Mouse (Mus musculus): Measurements from ENCODE around the gene Nrxn1. TPM values are rescaled to one million over a fixed set of nuclear protein-coding genes. Genes with fewer than 3 reads are reported as not detected.

Nrxn1 gene
- total and polyA plus RNA-seq, 3 experiments = not detected

- Histone ChIP-seq H3K36me3 (ENCODE audit: control insufficient read depth in 1 of 2, insufficient read depth in 2 of 2, low read length in 2 of 2) (peaks cover 0 to 6% of the 10 kb centered on the region in 2 experiments; a peak in 2 of 4 replicates), H3K4me1 (ENCODE audit: control insufficient read depth in 1 of 2, insufficient read depth in 2 of 2, low read length in 2 of 2) (peaks cover 2 to 3% of the 10 kb centered on the region in 2 experiments; a peak in 2 of 4 replicates), H3K4me3 (ENCODE audit: control insufficient read depth in 1 of 2, insufficient read depth in 1 of 2, low read depth in 2 of 2, low read length in 2 of 2) (no peak overlapping the region), H3K9me3 (replicated peaks; ENCODE audit: insufficient read depth, low read length) (no peaks in the 10 kb centered on the region), H3K9ac (ENCODE audit: control insufficient read depth, low read depth, low read length, poor library complexity, severe bottlenecking) (no peak overlapping the region), H3K27ac (ENCODE audit: control insufficient read depth, low read depth, low read length) (no peak overlapping the region), H3K79me2 (ENCODE audit: control insufficient read depth, insufficient read depth, low read length, poor library complexity) (no peaks in the 10 kb centered on the region), H3K27me3 (ENCODE audit: control insufficient read depth in 1 of 2, insufficient read depth in 2 of 2, low read length in 2 of 2) (no peaks in the 10 kb centered on the region; a peak in 1 of 4 replicates)
- TF ChIP-seq CTCF (IDR thresholded peaks at IDR 0.05 in 2 of 3, conservative IDR thresholded peaks at IDR 0.05 in 1 of 3; ENCODE audit: control insufficient read depth in 1 of 3, insufficient read depth in 1 of 3, low read depth in 2 of 3, low read length in 3 of 3, poor library complexity in 1 of 3, severe bottlenecking in 1 of 3) (no peak), BHLHE40 (IDR thresholded peaks at IDR 0.05; ENCODE audit: borderline replicate concordance, low read depth, low read length) (no peak), CHD1 (IDR thresholded peaks at IDR 0.05; ENCODE audit: low read depth, low read length) (no peak), UBTF (IDR thresholded peaks at IDR 0.05; ENCODE audit: borderline replicate concordance, insufficient read depth, low read depth, low read length) (no peak), TCF12 (IDR thresholded peaks at IDR 0.05; ENCODE audit: low read depth, low read length) (no peak), POLR2AphosphoS2 (IDR thresholded peaks at IDR 0.05; ENCODE audit: low read length) (no peak), TAL1 (IDR thresholded peaks at IDR 0.05; ENCODE audit: low read length) (no peak)
- DNase-seq (ENCODE audit: low read depth, low spot score) = no peak
Observed at GRCm38 (mm10) chr17:90544639-90545259, 548.1 kb downstream of the Nrxn1 start.

GRCm38 (mm10) chr17:90543986-90544638, 548.8 kb downstream of the Nrxn1 start:
- H3K4me1 ChIP-seq (ENCODE audit: control insufficient read depth in 1 of 2, insufficient read depth in 2 of 2, low read length in 2 of 2) = peaks cover 2 to 3% of the 10 kb centered on the region in 2 experiments; a peak in 2 of 4 replicates
- no peak overlapping the region for H3K9ac ChIP-seq (ENCODE audit: control insufficient read depth, low read depth, low read length, poor library complexity, severe bottlenecking)
- H3K27ac ChIP-seq (ENCODE audit: control insufficient read depth, low read depth, low read length) = no peak overlapping the region
- H3K27me3 ChIP-seq (ENCODE audit: control insufficient read depth in 1 of 2, insufficient read depth in 2 of 2, low read length in 2 of 2) = no peaks in the 10 kb centered on the region; a peak in 1 of 4 replicates
- H3K79me2 ChIP-seq (ENCODE audit: control insufficient read depth, insufficient read depth, low read length, poor library complexity) = no peaks in the 10 kb centered on the region
- H3K9me3 ChIP-seq (replicated peaks; ENCODE audit: insufficient read depth, low read length) = no peaks in the 10 kb centered on the region
- no peak for TF ChIP-seq USF1 (IDR thresholded peaks at IDR 0.05; ENCODE audit: low read depth, low read length)
- no peak for TF ChIP-seq MAFK (IDR thresholded peaks at IDR 0.05; ENCODE audit: borderline replicate concordance, low read depth, low read length)
- no peak for TF ChIP-seq MAX (IDR thresholded peaks at IDR 0.05; ENCODE audit: low read length)
- TF ChIP-seq ETS1 (IDR thresholded peaks at IDR 0.05; ENCODE audit: low read depth, low read length) = peak; percentile 51; the same call in 1 of the 2 replicates
- no peak for TF ChIP-seq TBP (IDR thresholded peaks at IDR 0.05; ENCODE audit: low read depth, low read length)
- peak; percentile 97 for TF ChIP-seq RCOR1 (IDR thresholded peaks at IDR 0.05; ENCODE audit: low read depth, low read length)
- TF ChIP-seq EP300 (IDR thresholded peaks at IDR 0.05; ENCODE audit: low read depth in 1 of 2, low read length in 2 of 2) = peak; percentile 82 to 90
- no peak for TF ChIP-seq ZC3H11A (IDR thresholded peaks at IDR 0.05; ENCODE audit: low read depth, low read length)
- TF ChIP-seq MYB (IDR thresholded peaks at IDR 0.05; ENCODE audit: low read depth, low read length) = peak; percentile 67
- no peak for TF ChIP-seq HCFC1 (IDR thresholded peaks at IDR 0.05; ENCODE audit: low read depth, low read length)
- TF ChIP-seq TCF12 (IDR thresholded peaks at IDR 0.05; ENCODE audit: low read depth, low read length) = peak; percentile 83
- TF ChIP-seq GATA1 (IDR thresholded peaks at IDR 0.05; ENCODE audit: low read depth, low read length) = peak; percentile 88
- TF ChIP-seq BHLHE40 (IDR thresholded peaks at IDR 0.05; ENCODE audit: borderline replicate concordance, low read depth, low read length) = peak; percentile 7; the same call in 1 of the 2 replicates
- peaks cover 0 to 6% of the 10 kb centered on the region in 2 experiments; a peak in 2 of 4 replicates for H3K36me3 ChIP-seq (ENCODE audit: control insufficient read depth in 1 of 2, insufficient read depth in 2 of 2, low read length in 2 of 2)
- H3K4me3 ChIP-seq (ENCODE audit: control insufficient read depth in 1 of 2, insufficient read depth in 1 of 2, low read depth in 2 of 2, low read length in 2 of 2) = no peak overlapping the region
- peak; percentile 25 for DNase-seq (ENCODE audit: low read depth, low spot score)

Data from MEL (cell line).